Mouse (Mus musculus) heart, adult 9 months (tissue): Measurements from ENCODE around the gene Kcna4.

ENCODE experiments used
- DNase-seq, 2 experiments: peaks; one replicate each; pipeline ENCODE4 v3.0.0; 2022; ENCODE audit warnings: low spot score in 2 of 2

Gene Kcna4

DNA sequence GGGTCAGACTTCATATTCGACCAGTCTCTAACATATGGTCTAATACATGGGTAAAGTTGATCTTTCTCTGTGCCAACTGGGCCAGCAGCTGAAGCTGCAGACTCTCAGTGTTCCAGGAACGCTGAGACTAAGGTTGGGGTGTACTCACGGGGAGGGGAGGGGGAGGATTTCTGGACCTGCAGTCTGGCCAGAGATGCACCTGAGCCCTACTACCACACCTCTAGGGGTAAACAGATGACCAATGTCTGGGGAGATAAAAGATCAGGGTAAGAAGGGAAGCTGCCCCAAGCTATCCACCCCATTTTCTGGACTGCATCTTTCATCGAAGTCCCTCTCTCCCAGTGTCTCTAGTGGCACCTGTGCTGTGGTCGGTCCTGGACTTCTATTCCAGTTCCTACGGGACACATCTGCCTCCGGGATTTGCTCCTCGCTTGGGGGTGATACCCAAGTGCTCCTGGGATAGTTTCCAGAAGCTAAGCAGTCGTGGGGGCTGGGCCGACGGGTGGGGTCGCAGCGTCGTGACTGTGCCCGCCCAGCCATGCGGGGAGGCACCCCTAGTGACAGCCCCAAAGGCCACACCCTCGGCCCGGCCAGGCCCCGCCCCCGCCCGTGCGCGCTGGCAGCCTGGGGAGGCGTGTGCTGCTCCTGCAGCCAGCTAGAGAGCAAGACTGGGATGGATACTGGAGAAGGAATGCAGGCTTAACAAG is at the start of gene Kcna4:
Gene Kcna4, plus strand, starts transcription at position 650 of the 707 bp plus-strand sequence.
- DNase-seq: peak; percentile 16 to 23

DNA sequence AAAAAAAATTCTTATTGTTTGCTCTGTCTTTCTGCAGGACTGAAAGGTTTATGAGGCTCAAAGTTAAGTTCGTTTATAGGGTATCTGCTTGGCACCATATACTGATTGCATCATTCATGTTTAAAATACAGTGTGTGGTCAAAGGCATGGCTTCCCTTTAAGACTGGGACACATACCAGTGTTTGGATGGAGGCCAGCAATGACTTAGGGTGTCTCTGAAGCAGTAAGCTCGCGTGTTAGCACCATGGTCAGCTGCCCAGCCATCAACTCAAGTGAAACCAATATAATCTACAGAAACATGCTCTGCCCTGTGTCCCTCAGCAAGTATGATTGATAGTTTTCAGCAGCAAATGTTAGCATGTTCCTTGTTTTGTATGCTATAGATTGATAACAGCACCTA is 32.3 kb upstream of the Kcna4 start:
- DNase-seq: no peak

DNA sequence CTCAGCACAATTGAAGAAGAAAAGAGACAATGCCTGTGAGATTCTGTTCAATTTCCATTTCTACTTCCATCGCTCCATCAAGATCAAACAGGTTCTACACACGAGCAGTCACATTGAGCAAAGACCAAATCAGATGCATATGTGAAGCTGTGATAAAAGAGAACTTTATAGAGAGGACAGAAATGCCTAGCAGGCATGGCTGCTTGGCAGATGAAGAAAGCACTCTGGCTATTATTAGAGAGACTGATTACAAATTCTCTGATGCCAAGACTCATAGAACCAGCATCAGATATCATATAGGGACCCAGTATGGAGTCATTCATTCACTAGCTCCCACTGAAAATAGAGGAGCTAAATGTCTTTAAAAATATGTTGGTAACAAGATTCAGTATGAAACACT is 24.2 kb upstream of the Kcna4 start:
- DNase-seq: no peak

DNA sequence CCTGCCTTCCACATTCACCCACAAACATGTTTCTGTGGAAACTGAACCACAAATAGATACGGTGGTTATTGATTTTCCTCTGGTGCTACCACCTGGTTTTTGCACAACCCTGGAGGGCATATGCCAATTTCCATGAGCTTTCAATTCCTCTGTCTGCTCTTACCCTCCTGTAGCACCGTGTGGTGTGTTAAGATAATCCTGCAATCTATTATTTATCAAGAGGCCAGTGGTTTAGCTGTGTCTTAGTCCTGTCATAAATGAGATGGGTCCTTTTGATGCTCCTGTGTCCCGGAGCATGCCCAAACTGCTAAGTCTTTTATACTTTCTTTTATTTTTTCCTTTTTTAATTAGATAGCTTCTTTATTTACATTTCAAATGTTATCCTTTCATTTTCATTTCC is 20.4 kb upstream of the Kcna4 start:
- no peak for DNase-seq

DNA sequence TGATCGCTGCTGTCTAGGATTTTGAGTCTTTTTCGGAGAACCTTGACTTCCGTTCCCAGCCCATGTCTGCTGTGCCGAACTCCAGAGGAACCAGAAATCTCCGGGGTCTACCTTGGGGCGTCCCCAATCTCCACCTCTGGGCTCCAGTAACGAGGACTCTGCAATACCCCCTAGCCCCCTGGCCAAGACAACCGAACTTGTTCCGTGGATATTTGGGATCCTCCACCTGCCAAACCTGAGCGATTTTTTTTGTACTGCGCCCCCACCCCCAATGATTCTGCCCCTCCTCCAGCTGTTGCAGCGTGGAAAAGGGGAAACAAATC is 219 bp downstream of the Kcna4 start:
- DNase-seq: no peak

DNA sequence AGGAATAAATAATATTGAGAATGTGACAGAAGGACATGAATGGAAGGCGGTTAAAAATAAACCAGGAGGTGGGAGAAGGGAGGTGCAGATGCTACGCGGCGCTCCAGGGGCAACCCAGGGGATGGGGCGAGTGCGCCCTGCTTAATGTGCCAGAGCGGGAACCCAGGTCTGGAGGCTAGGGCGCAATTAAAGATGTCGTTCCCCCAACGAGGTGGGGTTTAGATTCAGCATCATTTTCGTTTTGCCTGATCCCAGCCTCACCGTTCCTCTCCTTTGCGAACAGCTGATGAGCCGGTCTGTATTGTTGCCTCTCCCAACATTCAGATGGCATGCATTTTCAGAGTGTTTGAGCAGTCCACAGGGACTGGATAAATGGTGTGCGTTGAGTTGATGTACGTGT is 703 bp downstream of the Kcna4 start:
- no peak for DNase-seq

DNA sequence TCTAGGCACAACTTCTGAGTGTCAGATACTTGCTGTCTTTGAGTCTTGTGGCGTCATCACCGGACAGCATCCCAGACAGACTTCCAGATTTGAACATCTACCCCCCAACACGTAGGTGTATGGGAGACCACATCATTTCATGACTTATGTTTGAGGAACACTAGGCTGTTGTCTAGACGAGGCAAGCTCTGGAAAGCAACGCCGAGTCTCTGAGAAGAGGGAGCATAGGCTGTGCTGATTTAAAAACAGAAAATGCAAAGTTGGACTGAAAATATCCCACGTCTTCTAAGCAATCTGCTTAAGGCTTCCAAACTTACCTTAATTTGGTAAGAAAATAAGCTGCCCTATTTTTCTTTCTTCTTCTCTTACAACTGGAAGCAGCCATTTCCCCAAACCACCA is 4.1 kb downstream of the Kcna4 start:
- no peak for DNase-seq

DNA sequence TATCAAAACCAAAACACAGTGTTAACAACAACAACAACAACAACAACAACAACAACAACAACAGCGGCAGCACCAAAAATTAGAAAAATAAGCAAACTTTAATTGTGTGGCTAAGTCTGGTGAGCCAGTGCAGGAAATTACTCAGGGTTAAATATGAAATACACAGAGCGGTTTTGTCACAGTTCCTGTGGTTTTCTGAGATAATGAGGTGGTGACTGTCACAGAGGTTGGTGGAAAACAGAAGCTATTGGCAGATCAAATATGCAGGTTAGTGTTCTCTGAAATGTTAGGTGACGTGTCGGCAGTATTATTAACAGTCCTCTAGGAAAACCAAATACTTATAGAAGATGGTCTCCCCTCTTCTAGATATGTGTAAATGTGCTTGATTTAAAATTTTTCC is 11.4 kb downstream of the Kcna4 start:
- no peak for DNase-seq

DNA sequence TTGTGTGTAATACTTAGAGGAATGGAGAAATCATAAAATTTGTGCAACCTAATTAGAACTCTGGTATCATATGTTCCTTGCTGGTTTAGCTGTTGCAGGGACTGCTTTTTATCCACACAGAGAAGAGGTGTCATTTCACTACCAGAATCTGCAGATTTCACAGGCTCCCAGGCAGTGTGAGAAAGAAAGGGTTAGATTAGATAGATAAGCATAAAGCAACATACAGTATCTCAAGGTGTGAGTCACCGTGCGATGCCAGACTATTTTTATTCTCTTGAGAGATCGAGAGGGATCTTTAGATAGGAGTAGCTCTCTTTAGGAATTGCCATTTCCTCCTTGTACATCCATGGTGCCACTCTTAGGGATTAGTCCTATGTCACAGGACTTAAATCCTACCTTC is 14.3 kb downstream of the Kcna4 start:
- no peak for DNase-seq

DNA sequence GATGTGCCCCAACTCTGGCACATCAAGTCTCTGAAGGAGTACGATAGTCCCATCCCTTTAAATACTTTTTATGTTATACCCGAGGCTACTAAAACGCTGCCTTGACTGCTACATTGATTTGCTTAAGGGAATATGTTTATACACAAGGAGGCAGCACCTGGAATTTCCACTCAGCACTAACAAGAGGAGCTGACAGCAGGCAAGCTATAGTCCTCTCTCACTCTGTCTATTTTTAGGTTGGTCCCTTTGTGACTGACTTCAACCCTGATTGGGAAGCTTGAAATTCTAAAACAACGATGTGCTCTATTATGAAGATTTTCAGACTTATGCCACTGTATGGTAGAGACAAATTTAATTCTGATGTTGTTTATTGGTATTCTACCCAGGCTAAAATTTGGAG is 15.6 kb downstream of the Kcna4 start:
- no peak for DNase-seq

DNA sequence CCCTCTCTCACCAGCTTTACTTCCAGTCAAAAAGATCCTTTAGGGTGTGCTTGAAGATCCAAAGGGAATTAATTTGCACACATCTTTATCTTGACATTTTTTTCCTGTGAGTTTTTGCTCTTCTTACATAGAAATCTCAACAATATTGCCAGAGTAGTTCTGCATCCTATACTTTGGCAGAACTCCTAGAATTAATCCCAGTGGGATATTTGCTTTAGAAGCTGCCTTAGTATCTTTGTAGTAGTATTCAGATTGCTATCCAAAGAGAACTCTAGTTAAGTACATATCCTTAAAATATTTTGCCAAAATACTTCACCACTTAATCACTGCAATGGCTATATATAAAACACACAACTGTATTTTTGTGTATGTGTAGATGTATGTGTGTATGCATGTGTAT is 28.2 kb downstream of the Kcna4 start:
- DNase-seq: no peak

DNA sequence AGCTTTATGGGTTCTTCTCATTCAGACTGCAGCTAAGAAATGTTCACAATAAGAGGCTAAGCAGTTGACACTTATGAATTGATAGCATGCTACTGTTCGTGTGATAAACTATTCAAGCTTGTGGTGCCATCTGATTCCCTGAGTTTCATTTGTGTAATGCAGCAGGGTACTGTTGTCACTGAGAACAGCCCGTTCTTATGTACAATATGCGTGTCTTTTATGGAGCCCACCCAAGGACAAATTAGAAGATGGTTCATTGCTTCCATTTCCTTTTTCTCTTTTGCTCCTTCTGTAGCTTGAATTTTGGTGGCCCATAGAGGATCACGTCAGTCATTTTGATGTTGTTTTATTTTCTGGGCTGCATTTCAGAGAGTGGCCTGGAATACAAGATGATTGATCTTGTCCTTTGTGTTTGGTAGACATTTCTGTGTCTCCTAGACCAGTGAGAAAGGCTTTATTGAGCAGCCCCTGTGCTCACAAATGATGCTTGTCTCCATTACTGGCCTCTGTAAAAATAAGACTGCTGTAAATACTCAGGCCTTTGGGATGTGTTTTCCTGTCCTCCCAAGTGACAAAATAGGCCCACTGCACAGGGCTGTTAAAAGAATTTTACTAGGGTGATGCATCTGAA is 31.3 kb downstream of the Kcna4 start:
- no peak for DNase-seq

DNA sequence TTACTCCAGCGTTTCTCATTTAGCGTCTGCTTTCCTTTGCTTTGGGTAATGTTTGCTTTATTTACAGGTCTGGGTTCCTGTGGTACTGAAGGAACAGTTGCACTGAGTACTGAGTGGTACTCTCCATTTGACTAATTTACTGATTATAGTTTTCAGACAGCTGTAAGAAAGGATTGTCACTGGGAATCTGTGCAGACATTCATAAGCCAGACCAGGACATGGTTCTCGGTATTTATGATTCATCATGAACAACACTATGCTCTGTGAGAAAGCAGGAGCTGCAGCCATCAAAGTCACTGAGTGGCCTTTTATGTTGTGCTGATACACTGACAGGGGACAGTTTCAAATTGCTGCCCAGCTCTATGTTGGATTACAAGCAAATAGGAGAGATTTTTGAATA is 33.7 kb downstream of the Kcna4 start:
- no peak for DNase-seq

DNA sequence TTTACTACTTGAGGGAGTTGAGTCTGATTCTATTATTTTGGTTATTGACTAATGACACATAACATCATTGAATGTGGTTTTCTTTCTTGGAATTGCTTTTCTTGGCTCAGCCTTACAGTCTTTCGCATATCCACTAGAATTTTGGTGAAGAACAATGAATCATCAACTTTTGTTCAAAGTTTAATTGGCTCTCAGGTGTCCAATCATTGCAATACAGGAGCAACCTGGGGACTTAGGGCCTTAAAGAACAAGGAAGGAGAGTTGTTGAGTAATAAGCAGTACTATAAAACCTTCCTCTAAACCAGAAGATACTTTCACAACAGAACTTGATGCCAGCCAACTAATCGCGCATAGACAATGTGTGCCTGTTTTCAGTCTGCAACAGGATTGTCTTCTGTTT is 36.8 kb downstream of the Kcna4 start:
- DNase-seq: no peak

DNA sequence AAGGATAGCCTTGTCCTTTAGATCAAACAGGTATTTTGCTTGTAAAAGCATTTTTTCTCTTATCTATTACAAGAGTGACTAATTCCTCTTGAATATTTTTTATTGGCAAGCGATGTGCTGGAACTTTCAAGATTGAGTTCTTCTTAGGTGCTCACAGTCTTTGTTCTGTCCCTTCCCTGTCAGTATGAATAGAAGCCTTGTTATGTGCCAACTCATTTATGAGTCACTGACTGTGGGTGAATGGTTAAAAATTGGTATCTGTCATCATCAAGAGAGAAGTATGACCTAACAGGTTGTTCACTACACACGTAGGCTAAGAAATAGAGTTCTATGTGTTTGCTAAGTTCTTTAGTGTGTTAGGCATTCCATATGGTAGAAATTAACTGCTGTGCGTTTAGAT is 50.9 kb downstream of the Kcna4 start:
- no peak for DNase-seq

DNA sequence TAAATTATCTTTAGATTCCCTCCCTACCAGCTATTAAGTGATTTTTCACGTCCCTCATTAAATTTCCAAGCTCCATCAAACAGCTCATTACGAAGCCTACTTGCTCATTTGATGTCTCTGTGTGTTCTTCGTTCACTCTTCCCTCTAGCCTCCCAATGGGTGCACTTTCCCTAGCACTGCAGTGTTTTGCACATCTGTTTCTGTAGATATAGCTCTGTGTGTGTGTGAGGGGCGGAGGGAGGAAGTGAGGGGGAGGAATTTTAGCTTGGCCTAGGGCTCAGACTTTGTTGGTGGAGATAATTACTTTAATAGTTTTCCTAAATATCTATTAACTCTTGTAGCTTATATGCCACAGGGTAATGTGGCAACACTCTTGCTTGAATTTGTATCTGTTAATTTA is 54.4 kb downstream of the Kcna4 start:
- no peak for DNase-seq

DNA sequence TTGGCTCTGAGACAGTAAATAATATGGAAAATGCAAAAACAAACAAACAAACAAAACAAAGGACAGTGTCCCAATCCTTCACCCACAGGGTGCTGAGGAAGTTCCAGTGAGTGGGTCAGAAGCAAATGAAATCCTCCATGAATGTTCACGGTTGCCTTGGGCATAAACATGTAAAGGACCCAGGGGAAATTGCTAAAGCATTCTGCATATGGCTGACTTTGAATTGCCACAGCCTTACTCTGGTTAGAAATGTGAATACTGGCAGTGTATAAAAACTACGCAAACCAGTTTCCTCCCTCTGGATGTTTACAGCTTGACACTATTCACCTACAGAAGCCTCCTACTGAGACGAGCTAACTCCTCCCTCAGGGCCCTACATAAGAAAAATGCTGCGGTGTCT is 54.9 kb downstream of the Kcna4 start:
- no peak for DNase-seq
